Mouse (Mus musculus) forebrain, embryonic 13.5 days (tissue): ENCODE results near the gene Best3. TPM values are rescaled to one million over a fixed set of nuclear protein-coding genes. Genes with fewer than 3 reads are reported as not detected.
A peak's percentile ranks its signal among the peaks of the same experiment; 100 is the strongest.
"Not testable (repeated sequence)": the region's sequence is repeated elsewhere in the genome, so short reads cannot be mapped to it uniquely, and the experiment has no call there.

ENCODE experiments used
- ATAC-seq: fragments of 200-750 bp; cut with Nextera tagmentation; 2 replicates; pipeline ENCODE4 v1.8.0; 2017
- H3K27ac ChIP-seq: fragments of 300-500 bp; sonication (generic); 2 replicates; pipeline ENCODE4 v1.5.1; 2015; ENCODE audit warnings: inconsistent platforms, mild to moderate bottlenecking, moderate library complexity
- H3K27me3 ChIP-seq: fragments of 300-500 bp; sonication (generic); 2 replicates; pipeline ENCODE4 v1.6.1; 2015; ENCODE audit warnings: mild to moderate bottlenecking, inconsistent platforms
- H3K36me3 ChIP-seq: fragments of 300-500 bp; sonication (generic); 2 replicates; pipeline ENCODE4 v1.6.1; 2015; ENCODE audit warnings: mild to moderate bottlenecking, inconsistent platforms; ENCODE audit not compliant: poor library complexity, severe bottlenecking
- H3K4me1 ChIP-seq: fragments of 300-500 bp; sonication (generic); 2 replicates; pipeline ENCODE4 v1.6.1; 2015; ENCODE audit warnings: inconsistent platforms
- H3K4me2 ChIP-seq: fragments of 300-500 bp; sonication (generic); 2 replicates; pipeline ENCODE4 v1.6.1; 2015; ENCODE audit warnings: inconsistent platforms, mild to moderate bottlenecking, moderate library complexity
- H3K4me3 ChIP-seq: fragments of 300-500 bp; sonication (generic); 2 replicates; pipeline ENCODE4 v1.5.1; 2015; ENCODE audit warnings: mild to moderate bottlenecking, inconsistent platforms
- H3K9ac ChIP-seq: fragments of 300-500 bp; sonication (generic); 2 replicates; pipeline ENCODE4 v1.6.1; 2015; ENCODE audit warnings: mild to moderate bottlenecking, inconsistent platforms
- H3K9me3 ChIP-seq: fragments of 300-500 bp; sonication (generic); replicated peaks from 2 replicates; pipeline ENCODE4 v1.6.1; 2016; ENCODE audit warnings: inconsistent platforms
- WGBS: fragments of 180-500 bp; shearing (Covaris S2); methylation state at CpG from one replicate; pipeline ENCODE4 v1.1.7; 2015; 5-methylcytosine and 5-hydroxymethylcytosine counted together
- polyA plus RNA-seq: library from polyadenylated mRNA; unstranded; fragments of >200 nt; fragmentation: Nextera tagmentation; extraction: Ambion mirVana; gene quantifications from 2 replicates; pipeline ENCODE4 v1.2.1, GENCODE M21; 2015

Gene Best3
- polyA plus RNA-seq, 1 experiment from 2014 or later: 0.08 TPM

- Histone ChIP-seq H3K9ac (no peak overlapping the region), H3K9me3 (no peaks in the 10 kb centered on the region), H3K4me3 (no peak overlapping the region), H3K4me1 (no peaks in the 10 kb centered on the region), H3K27ac (no peak overlapping the region), H3K27me3 (no peaks in the 10 kb centered on the region), H3K4me2 (no peak overlapping the region), H3K36me3 (no peaks in the 10 kb centered on the region)
- WGBS: 42% methylated on average over 8 of the region's 8 CpGs
- no peak for ATAC-seq
Measured at GRCm38 (mm10) chr10:117011047-117011446, 24.9 kb downstream of the Best3 start.

DNA sequence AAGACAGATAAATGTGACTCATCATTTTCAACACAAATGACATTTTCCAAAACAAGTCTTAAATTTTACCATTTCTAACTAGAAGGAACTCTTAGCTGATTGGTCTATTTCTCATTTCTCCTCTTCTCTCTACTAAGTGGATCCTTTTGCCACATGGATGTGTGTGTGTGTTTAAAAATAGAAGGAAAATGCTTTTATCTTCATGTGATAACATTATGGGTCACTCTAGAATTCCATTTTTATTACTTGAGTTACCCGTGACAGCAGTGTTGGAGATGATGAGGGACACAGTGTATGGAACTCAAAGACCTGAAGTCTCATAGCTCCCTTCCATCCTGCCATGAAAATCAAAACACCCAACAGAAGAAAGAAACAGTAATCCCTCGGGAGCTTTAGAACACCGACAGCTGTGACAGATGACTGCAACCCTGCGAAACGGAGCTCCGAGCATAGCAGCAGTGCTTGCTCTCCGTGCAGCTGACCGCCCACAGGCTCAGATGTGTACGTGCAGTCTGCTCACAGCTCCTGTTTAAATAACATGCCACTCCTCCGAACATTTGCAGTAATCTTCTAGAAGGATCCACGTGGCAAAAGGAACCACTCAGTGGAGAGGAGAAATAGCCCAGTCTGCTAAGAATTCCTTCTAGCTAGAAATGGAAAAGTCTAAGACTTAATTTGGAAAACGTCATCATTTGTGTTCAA, 27.7 kb downstream of the Best3 start:
- Histone ChIP-seq H3K4me1 (peaks cover 10% of the 10 kb centered on the region; the same call in 1 of the 2 replicates), H3K9me3 (no peaks in the 10 kb centered on the region), H3K4me3 (no peak overlapping the region), H3K27me3 (no peaks in the 10 kb centered on the region), H3K4me2 (peak overlapping the region; percentile 8), H3K36me3 (no peaks in the 10 kb centered on the region), H3K9ac (no peak overlapping the region), H3K27ac (no peak overlapping the region)
- 39% methylated on average over 12 of the region's 12 CpGs for WGBS
- ATAC-seq: 0 out of 2 replicates have a peak, but pooled peaks have one; percentile 33

DNA sequence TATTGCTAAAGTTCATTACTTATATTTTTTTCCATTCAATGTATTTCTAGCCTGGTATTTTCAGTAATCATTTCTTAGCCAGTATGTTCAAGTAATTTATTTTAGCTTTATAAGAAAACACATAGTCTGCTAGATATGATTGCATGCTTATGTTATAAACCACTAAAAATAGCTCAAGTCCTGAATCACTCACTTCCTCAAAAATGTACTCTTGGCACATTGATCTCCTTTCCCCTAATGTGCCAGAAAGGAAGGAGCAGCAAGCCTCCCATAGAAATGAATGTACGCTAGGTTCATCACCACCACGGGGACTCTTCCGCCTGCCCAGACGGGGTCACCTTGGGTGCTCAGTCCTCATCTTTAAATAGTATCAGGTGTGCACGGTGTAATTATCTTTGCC, 28.5 kb downstream of the Best3 start:
- Histone ChIP-seq H3K27ac (no peak overlapping the region), H3K4me1 (peaks cover 10% of the 10 kb centered on the region; the same call in 1 of the 2 replicates), H3K4me3 (no peak overlapping the region), H3K9ac (no peak overlapping the region), H3K4me2 (no peak overlapping the region), H3K9me3 (no peaks in the 10 kb centered on the region), H3K36me3 (no peaks in the 10 kb centered on the region), H3K27me3 (no peaks in the 10 kb centered on the region)
- 94% methylated on average over 5 of the region's 5 CpGs for WGBS
- ATAC-seq: no peak

- ATAC-seq: no peak
Measured at GRCm38 (mm10) chr10:117018281-117018840, 32.2 kb downstream of the Best3 start.

GRCm38 (mm10) chr10:117021020-117021754, 35.1 kb downstream of the Best3 start:
- Histone ChIP-seq H3K9ac (no peak overlapping the region), H3K9me3 (no peaks in the 10 kb centered on the region), H3K27me3 (peaks cover 3% of the 10 kb centered on the region; the same call in 1 of the 2 replicates), H3K36me3 (no peaks in the 10 kb centered on the region), H3K4me1 (peaks cover 10% of the 10 kb centered on the region; the same call in 1 of the 2 replicates), H3K27ac (no peak overlapping the region), H3K4me2 (no peak overlapping the region), H3K4me3 (no peak overlapping the region)
- ATAC-seq: no peak
- 21% methylated on average over 21 of the region's 21 CpGs for WGBS

More at GRCm38 (mm10) chr10:117018281-117018840, 32.2 kb downstream of the Best3 start:
- WGBS: 42% methylated on average over 7 of the region's 7 CpGs
- peaks cover 10% of the 10 kb centered on the region; the same call in 1 of the 2 replicates for H3K4me1 ChIP-seq
- H3K9me3 ChIP-seq: no peaks in the 10 kb centered on the region
- no peaks in the 10 kb centered on the region for H3K36me3 ChIP-seq
- H3K4me2 ChIP-seq: no peak overlapping the region
- no peak overlapping the region for H3K4me3 ChIP-seq
- no peak overlapping the region for H3K9ac ChIP-seq
- H3K27me3 ChIP-seq: no peaks in the 10 kb centered on the region; the same call in 1 of the 2 replicates
- H3K27ac ChIP-seq: no peak overlapping the region

- ATAC-seq: no peak
- no peak overlapping the region for H3K27ac ChIP-seq
- 70% methylated on average over 16 of the region's 16 CpGs for WGBS
- H3K4me1 ChIP-seq: peaks cover under 1% of the 10 kb centered on the region; the same call in 1 of the 2 replicates
- no peaks in the 10 kb centered on the region for H3K9me3 ChIP-seq
- no peak overlapping the region for H3K9ac ChIP-seq
- H3K36me3 ChIP-seq: no peaks in the 10 kb centered on the region
- H3K27me3 ChIP-seq: peaks cover 3% of the 10 kb centered on the region; the same call in 1 of the 2 replicates
- H3K4me3 ChIP-seq: no peak overlapping the region
- no peak overlapping the region for H3K4me2 ChIP-seq
Measured at GRCm38 (mm10) chr10:117023693-117024092, 37.6 kb downstream of the Best3 start.

GRCm38 (mm10) chr10:117025776-117026175, 39.7 kb downstream of the Best3 start:
- H3K27ac ChIP-seq, ATAC-seq, H3K4me3 ChIP-seq, H3K4me1 ChIP-seq, H3K36me3 ChIP-seq, H3K9me3 ChIP-seq, H3K4me2 ChIP-seq, H3K27me3 ChIP-seq, H3K9ac ChIP-seq: not testable (repeated sequence)

DNA sequence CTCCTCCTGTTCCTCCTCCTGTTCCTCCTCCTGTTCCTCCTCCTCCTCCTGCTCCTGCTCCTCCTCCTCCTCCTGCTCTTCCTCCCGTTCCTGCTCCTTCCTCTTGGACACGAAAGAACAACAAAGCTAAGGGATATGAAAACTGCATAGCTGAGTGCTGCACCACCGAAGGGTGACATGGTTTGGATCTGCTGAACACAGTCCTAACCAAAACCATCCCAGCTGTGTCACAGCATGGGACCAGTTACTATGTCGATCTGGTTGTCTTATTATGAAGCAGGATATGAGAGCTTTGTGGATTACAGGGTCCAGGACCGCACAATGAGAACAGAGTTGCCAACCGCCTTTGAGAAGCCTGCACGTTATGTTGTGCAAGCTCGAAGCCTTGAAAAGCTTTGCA, 40.1 kb downstream of the Best3 start:
- no peaks in the 10 kb centered on the region for H3K9me3 ChIP-seq
- H3K4me1 ChIP-seq: no peaks in the 10 kb centered on the region
- H3K9ac ChIP-seq: no peak overlapping the region
- no peak overlapping the region for H3K4me3 ChIP-seq
- H3K27me3 ChIP-seq: 0 out of 2 replicates have a peak, but pooled peaks cover 3% of the 10 kb centered on the region
- no peaks in the 10 kb centered on the region for H3K36me3 ChIP-seq
- WGBS: 89% methylated on average over 8 of the region's 8 CpGs
- ATAC-seq: no peak
- H3K27ac ChIP-seq: no peak overlapping the region
- H3K4me2 ChIP-seq: no peak overlapping the region

DNA sequence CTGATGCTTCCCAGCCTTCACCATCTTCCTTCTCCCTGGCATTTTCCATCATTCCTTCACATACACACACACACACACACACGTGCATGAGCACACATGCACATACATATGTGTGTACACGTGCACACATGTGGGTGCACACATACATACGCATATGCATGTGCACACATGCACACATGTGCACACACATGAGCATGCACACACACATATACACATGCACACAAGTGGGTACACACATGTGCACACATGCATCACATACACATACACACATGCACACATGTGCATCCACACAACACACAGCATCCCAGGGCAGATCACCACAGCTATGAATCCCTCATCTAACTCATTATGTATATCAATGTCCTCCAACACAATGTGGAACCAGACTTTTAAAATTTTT, 45.0 kb downstream of the Best3 start:
- Histone ChIP-seq H3K27ac (no peak overlapping the region), H3K9ac (no peak overlapping the region), H3K36me3 (no peaks in the 10 kb centered on the region), H3K4me1 (0 out of 2 replicates have a peak, but pooled peaks cover 5% of the 10 kb centered on the region), H3K9me3 (no peaks in the 10 kb centered on the region), H3K4me2 (no peak overlapping the region), H3K4me3 (no peak overlapping the region), H3K27me3 (no peaks in the 10 kb centered on the region)
- WGBS: 92% methylated on average over 3 of the region's 3 CpGs
- no peak for ATAC-seq

DNA sequence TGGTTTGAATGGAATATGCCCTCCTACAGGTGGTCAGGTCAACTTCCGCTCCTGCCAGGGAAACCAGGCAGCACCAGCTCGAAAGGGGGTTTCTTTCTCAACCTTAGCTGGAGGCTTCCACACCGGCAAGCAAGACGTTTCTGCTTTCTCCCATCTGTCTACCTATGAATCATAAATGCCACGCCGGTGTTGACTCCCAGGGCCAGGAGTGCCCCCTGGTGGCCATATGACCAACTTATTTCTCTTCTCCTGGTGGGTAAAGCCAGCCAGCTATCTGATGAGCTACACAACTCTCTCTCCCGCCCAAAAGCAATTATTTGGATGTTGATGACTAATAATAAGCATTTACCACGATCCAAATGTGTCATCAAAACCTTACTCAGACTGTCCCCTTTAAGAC, 47.7 kb downstream of the Best3 start:
- 0 out of 2 replicates have a peak, but pooled peaks have one; percentile 27 for ATAC-seq
- Histone ChIP-seq H3K36me3 (no peaks in the 10 kb centered on the region), H3K4me2 (no peak overlapping the region), H3K27me3 (no peaks in the 10 kb centered on the region), H3K27ac (no peak overlapping the region), H3K4me1 (0 out of 2 replicates have a peak, but pooled peaks cover 5% of the 10 kb centered on the region), H3K4me3 (no peak overlapping the region), H3K9ac (no peak overlapping the region), H3K9me3 (no peaks in the 10 kb centered on the region)
- WGBS: 29% methylated on average over 8 of the region's 8 CpGs

- 75% methylated on average over 6 of the region's 6 CpGs for WGBS
- Histone ChIP-seq H3K27me3 (no peaks in the 10 kb centered on the region), H3K9me3 (no peaks in the 10 kb centered on the region), H3K9ac (no peak overlapping the region), H3K4me2 (no peak overlapping the region), H3K27ac (no peak overlapping the region), H3K4me1 (peaks cover 5% of the 10 kb centered on the region), H3K4me3 (no peak overlapping the region), H3K36me3 (no peaks in the 10 kb centered on the region)
- no peak for ATAC-seq
Measured at GRCm38 (mm10) chr10:117040355-117040754, 54.2 kb downstream of the Best3 start.

DNA sequence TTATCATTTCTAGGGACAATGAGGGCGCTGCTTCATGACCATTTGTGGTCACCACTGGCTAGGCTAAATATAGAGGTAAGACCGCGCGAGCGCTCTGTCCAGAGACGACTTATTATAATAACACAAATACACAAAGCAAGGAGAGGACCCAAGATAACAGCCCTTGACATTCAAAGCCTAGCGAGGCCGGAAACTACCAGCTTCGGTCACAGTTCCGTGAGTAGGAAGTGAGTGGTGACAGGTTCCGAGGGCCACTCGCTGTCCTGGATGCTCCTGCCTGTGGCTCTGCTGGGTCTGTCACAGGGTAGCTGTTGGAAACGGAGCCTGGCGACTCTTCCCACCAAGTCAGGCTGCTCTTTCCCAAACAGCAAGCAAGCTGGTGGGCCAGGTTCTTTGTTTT, 56.2 kb downstream of the Best3 start:
- no peaks in the 10 kb centered on the region for H3K36me3 ChIP-seq
- ATAC-seq: no peak
- no peak overlapping the region for H3K9ac ChIP-seq
- no peak overlapping the region for H3K4me3 ChIP-seq
- 88% methylated on average over 14 of the region's 14 CpGs for WGBS
- peaks cover 5% of the 10 kb centered on the region for H3K4me1 ChIP-seq
- no peak overlapping the region for H3K4me2 ChIP-seq
- H3K27ac ChIP-seq: no peak overlapping the region
- no peaks in the 10 kb centered on the region for H3K27me3 ChIP-seq
- H3K9me3 ChIP-seq: no peaks in the 10 kb centered on the region
